Mouse (Mus musculus): ENCODE results near the gene Arsb. TPM values are rescaled to one million over a fixed set of nuclear protein-coding genes. Genes with fewer than 3 reads are reported as not detected.

Arsb gene
- polyA plus RNA-seq, 1 experiment from 2014 or later = 7.9 TPM

GRCm38 (mm10) chr13:93951555-93951954 is 180.1 kb downstream of the Arsb start:
- no peak for ATAC-seq
- Histone ChIP-seq H3K27ac (ENCODE audit: low read depth, low read length) (no peak overlapping the region), H3K4me3 (ENCODE audit: low read depth, low read length) (no peak overlapping the region), H3K27me3 (replicated peaks; ENCODE audit: control insufficient read depth, insufficient read depth, low read length) (no peaks in the 10 kb centered on the region), H3K9ac (ENCODE audit: low read depth, low read length) (no peak overlapping the region), H3K4me1 (replicated peaks; ENCODE audit: control insufficient read depth, insufficient read depth, low read length) (no peaks in the 10 kb centered on the region), H3K36me3 (ENCODE audit: control insufficient read depth, insufficient read depth) (no peaks in the 10 kb centered on the region), H3K4me2 (replicated peaks; ENCODE audit: low read depth) (no peak overlapping the region), H3K9me3 (ENCODE audit: control insufficient read depth) (no peaks in the 10 kb centered on the region)
- no peak for TF ChIP-seq CTCF (IDR thresholded peaks at IDR 0.05; ENCODE audit: low read depth)
- WGBS = 36% methylated on average over 6 of the region's 6 CpGs

GRCm38 (mm10) chr13:93952466-93952865 is 181.0 kb downstream of the Arsb start:
- no peak for ATAC-seq
- Histone ChIP-seq H3K4me1 (replicated peaks; ENCODE audit: control insufficient read depth, insufficient read depth, low read length) (no peaks in the 10 kb centered on the region), H3K4me3 (ENCODE audit: low read depth, low read length) (no peak overlapping the region), H3K27me3 (replicated peaks; ENCODE audit: control insufficient read depth, insufficient read depth, low read length) (no peaks in the 10 kb centered on the region), H3K4me2 (replicated peaks; ENCODE audit: low read depth) (no peak overlapping the region), H3K9me3 (ENCODE audit: control insufficient read depth) (no peaks in the 10 kb centered on the region), H3K36me3 (ENCODE audit: control insufficient read depth, insufficient read depth) (no peaks in the 10 kb centered on the region), H3K9ac (ENCODE audit: low read depth, low read length) (no peak overlapping the region), H3K27ac (ENCODE audit: low read depth, low read length) (no peak overlapping the region)
- 81% methylated on average over 4 of the region's 4 CpGs for WGBS
- no peak for TF ChIP-seq CTCF (IDR thresholded peaks at IDR 0.05; ENCODE audit: low read depth)

GRCm38 (mm10) chr13:93957907-93958306 is 186.5 kb downstream of the Arsb start:
- ATAC-seq = no peak
- H3K27me3 ChIP-seq (replicated peaks; ENCODE audit: control insufficient read depth, insufficient read depth, low read length) = no peaks in the 10 kb centered on the region
- no peak overlapping the region for H3K27ac ChIP-seq (ENCODE audit: low read depth, low read length)
- WGBS = 80% methylated on average over 8 of the region's 8 CpGs
- no peak overlapping the region for H3K4me3 ChIP-seq (ENCODE audit: low read depth, low read length)
- H3K36me3 ChIP-seq (ENCODE audit: control insufficient read depth, insufficient read depth) = no peaks in the 10 kb centered on the region
- no peak for TF ChIP-seq CTCF (IDR thresholded peaks at IDR 0.05; ENCODE audit: low read depth)
- no peak overlapping the region for H3K9ac ChIP-seq (ENCODE audit: low read depth, low read length)
- no peaks in the 10 kb centered on the region for H3K9me3 ChIP-seq (ENCODE audit: control insufficient read depth)
- no peak overlapping the region for H3K4me2 ChIP-seq (replicated peaks; ENCODE audit: low read depth)
- no peaks in the 10 kb centered on the region for H3K4me1 ChIP-seq (replicated peaks; ENCODE audit: control insufficient read depth, insufficient read depth, low read length)

GRCm38 (mm10) chr13:93966271-93966670 is 194.8 kb downstream of the Arsb start:
- Histone ChIP-seq H3K9ac (ENCODE audit: low read depth, low read length) (no peak overlapping the region), H3K27me3 (replicated peaks; ENCODE audit: control insufficient read depth, insufficient read depth, low read length) (no peaks in the 10 kb centered on the region)
- TF ChIP-seq CTCF (IDR thresholded peaks at IDR 0.05; ENCODE audit: low read depth) = no peak

GRCm38 (mm10) chr13:93967138-93967537 is 195.7 kb downstream of the Arsb start:
- no peaks in the 10 kb centered on the region for H3K4me1 ChIP-seq (replicated peaks; ENCODE audit: control insufficient read depth, insufficient read depth, low read length)
- no peak for TF ChIP-seq CTCF (IDR thresholded peaks at IDR 0.05; ENCODE audit: low read depth)
- H3K4me3 ChIP-seq (ENCODE audit: low read depth, low read length) = no peak overlapping the region
- H3K36me3 ChIP-seq (ENCODE audit: control insufficient read depth, insufficient read depth) = no peaks in the 10 kb centered on the region
- no peak overlapping the region for H3K27ac ChIP-seq (ENCODE audit: low read depth, low read length)
- no peaks in the 10 kb centered on the region for H3K27me3 ChIP-seq (replicated peaks; ENCODE audit: control insufficient read depth, insufficient read depth, low read length)
- H3K9ac ChIP-seq (ENCODE audit: low read depth, low read length) = no peak overlapping the region
- no peak overlapping the region for H3K4me2 ChIP-seq (replicated peaks; ENCODE audit: low read depth)
- H3K9me3 ChIP-seq (ENCODE audit: control insufficient read depth) = no peaks in the 10 kb centered on the region
- 57% methylated on average over 9 of the region's 9 CpGs for WGBS
- ATAC-seq = no peak

More at GRCm38 (mm10) chr13:93966271-93966670, 194.8 kb downstream of the Arsb start:
- Histone ChIP-seq H3K4me3 (ENCODE audit: low read depth, low read length) (no peak overlapping the region), H3K9me3 (ENCODE audit: control insufficient read depth) (no peaks in the 10 kb centered on the region), H3K36me3 (ENCODE audit: control insufficient read depth, insufficient read depth) (no peaks in the 10 kb centered on the region), H3K4me1 (replicated peaks; ENCODE audit: control insufficient read depth, insufficient read depth, low read length) (no peaks in the 10 kb centered on the region), H3K4me2 (replicated peaks; ENCODE audit: low read depth) (no peak overlapping the region), H3K27ac (ENCODE audit: low read depth, low read length) (no peak overlapping the region)
- ATAC-seq = no peak

GRCm38 (mm10) chr13:93970115-93970514 is 198.7 kb downstream of the Arsb start:
- Histone ChIP-seq H3K4me1 (replicated peaks; ENCODE audit: control insufficient read depth, insufficient read depth, low read length) (no peaks in the 10 kb centered on the region), H3K27ac (ENCODE audit: low read depth, low read length) (no peak overlapping the region), H3K4me3 (ENCODE audit: low read depth, low read length) (no peak overlapping the region), H3K4me2 (replicated peaks; ENCODE audit: low read depth) (no peak overlapping the region), H3K9ac (ENCODE audit: low read depth, low read length) (no peak overlapping the region), H3K9me3 (ENCODE audit: control insufficient read depth) (no peaks in the 10 kb centered on the region), H3K36me3 (ENCODE audit: control insufficient read depth, insufficient read depth) (no peaks in the 10 kb centered on the region), H3K27me3 (replicated peaks; ENCODE audit: control insufficient read depth, insufficient read depth, low read length) (no peaks in the 10 kb centered on the region)
- no peak for TF ChIP-seq CTCF (IDR thresholded peaks at IDR 0.05; ENCODE audit: low read depth)
- 85% methylated on average over 5 of the region's 5 CpGs for WGBS
- no peak for ATAC-seq

GRCm38 (mm10) chr13:93972423-93972822 is 201.0 kb downstream of the Arsb start:
- ATAC-seq = no peak
- H3K4me3 ChIP-seq (ENCODE audit: low read depth, low read length) = no peak overlapping the region
- H3K4me1 ChIP-seq (replicated peaks; ENCODE audit: control insufficient read depth, insufficient read depth, low read length) = no peaks in the 10 kb centered on the region
- no peak for TF ChIP-seq CTCF (IDR thresholded peaks at IDR 0.05; ENCODE audit: low read depth)
- no peak overlapping the region for H3K4me2 ChIP-seq (replicated peaks; ENCODE audit: low read depth)
- no peaks in the 10 kb centered on the region for H3K27me3 ChIP-seq (replicated peaks; ENCODE audit: control insufficient read depth, insufficient read depth, low read length)
- H3K27ac ChIP-seq (ENCODE audit: low read depth, low read length) = no peak overlapping the region
- no peaks in the 10 kb centered on the region for H3K36me3 ChIP-seq (ENCODE audit: control insufficient read depth, insufficient read depth)
- no peak overlapping the region for H3K9ac ChIP-seq (ENCODE audit: low read depth, low read length)
- WGBS = 70% methylated on average over 3 of the region's 3 CpGs
- no peaks in the 10 kb centered on the region for H3K9me3 ChIP-seq (ENCODE audit: control insufficient read depth)

All from intestine, postnatal 0 days (tissue).